Mouse (Mus musculus) granulocyte monocyte progenitor cell, adult 5-6 weeks (primary cell): ENCODE measurements around the gene Hpse2. TPM values are rescaled to one million over a fixed set of nuclear protein-coding genes. Genes with fewer than 3 reads are reported as not detected.

Source experiments
- ATAC-seq: replicated peaks from 2 replicates; pipeline ENCODE4 v1.8.0; 2016; ENCODE audit warnings: mild to moderate bottlenecking, moderate TSS enrichment, inconsistent platforms; ENCODE audit not compliant: poor library complexity, severe bottlenecking
- total RNA-seq, 2 experiments: library from RNA; stranded (forward) in 1 of 2; stranded (reverse) in 1 of 2; fragments of 200-712, 200-1000 nt in 1 of 2; fragments of >200 nt in 1 of 2; fragmentation: Nextera tagmentation in 1 of 2; gene quantifications; 2 replicates each; pipeline ENCODE4 v1.2.3; 2014 to 2017

Hpse2 gene
- total RNA-seq, 2 experiments from 2014 or later: not detected

- ATAC-seq: no peak
These were observed 402.5 kb downstream of the Hpse2 start for GRCm38 (mm10) chr19:42985372-42986314.

- no peak for ATAC-seq
These were observed 407.6 kb downstream of the Hpse2 start for GRCm38 (mm10) chr19:42980537-42980936.

GRCm38 (mm10) chr19:42977938-42978337, 410.2 kb downstream of the Hpse2 start:
- ATAC-seq: no peak

- ATAC-seq: no peak
These were observed 414.4 kb downstream of the Hpse2 start for GRCm38 (mm10) chr19:42973740-42974139.

GRCm38 (mm10) chr19:42965171-42965570, 423.0 kb downstream of the Hpse2 start:
- ATAC-seq: no peak

- no peak for ATAC-seq
These were observed 440.0 kb downstream of the Hpse2 start for GRCm38 (mm10) chr19:42948114-42948636.

- ATAC-seq: no peak
These were observed 450.6 kb downstream of the Hpse2 start for GRCm38 (mm10) chr19:42937544-42937943.

- no peak for ATAC-seq
These were observed 451.4 kb downstream of the Hpse2 start for GRCm38 (mm10) chr19:42936661-42937193.

- ATAC-seq: no peak
These were observed 458.5 kb downstream of the Hpse2 start for GRCm38 (mm10) chr19:42929702-42930101.

- ATAC-seq: no peak
These were observed 459.9 kb downstream of the Hpse2 start for GRCm38 (mm10) chr19:42928271-42928670.

- ATAC-seq: no peak
These were observed 465.5 kb downstream of the Hpse2 start for GRCm38 (mm10) chr19:42922610-42923009.

GRCm38 (mm10) chr19:42913703-42914102, 474.5 kb downstream of the Hpse2 start:
- ATAC-seq: no peak

GRCm38 (mm10) chr19:42909719-42910118, 478.4 kb downstream of the Hpse2 start:
- ATAC-seq: no peak

- no peak for ATAC-seq
These were observed 479.6 kb downstream of the Hpse2 start for GRCm38 (mm10) chr19:42908553-42908952.

GRCm38 (mm10) chr19:42906328-42906727, 481.8 kb downstream of the Hpse2 start:
- ATAC-seq: no peak

GRCm38 (mm10) chr19:42904726-42905125, 483.4 kb downstream of the Hpse2 start:
- ATAC-seq: no peak

GRCm38 (mm10) chr19:42904240-42904639, 483.9 kb downstream of the Hpse2 start:
- ATAC-seq: no peak

GRCm38 (mm10) chr19:42903840-42904239, 484.3 kb downstream of the Hpse2 start:
- ATAC-seq: no peak

GRCm38 (mm10) chr19:42902410-42903021, 485.6 kb downstream of the Hpse2 start:
- no peak for ATAC-seq

- no peak for ATAC-seq
These were observed 496.6 kb downstream of the Hpse2 start for GRCm38 (mm10) chr19:42891599-42891998.

- ATAC-seq: no peak
These were observed 510.5 kb downstream of the Hpse2 start for GRCm38 (mm10) chr19:42877653-42878052.
